Mouse (Mus musculus) right cerebral cortex, postnatal 10 days (tissue): ENCODE data around the gene Gtf2a1.
"Not testable (repeated sequence)": the region's sequence is repeated elsewhere in the genome, so short reads cannot be mapped to it uniquely, and the experiment has no call there.

Experiments
- DNase-seq, 2 experiments: peaks; one replicate each; pipeline ENCODE4 v3.0.0; 2021; ENCODE audit warnings: low spot score in 2 of 2

The Gtf2a1 gene

GRCm38 (mm10) chr12:91581204-91582070, 8.8 kb downstream of the Gtf2a1 start:
- no peak for DNase-seq

GRCm38 (mm10) chr12:91579665-91580064, 10.6 kb downstream of the Gtf2a1 start:
- no peak for DNase-seq

- no peak for DNase-seq
Observed at GRCm38 (mm10) chr12:91571708-91572107, 18.6 kb downstream of the Gtf2a1 start.

- DNase-seq = no peak
Observed at GRCm38 (mm10) chr12:91569255-91569654, 21.0 kb downstream of the Gtf2a1 start.

GRCm38 (mm10) chr12:91567145-91567544, 23.1 kb downstream of the Gtf2a1 start:
- no peak for DNase-seq

GRCm38 (mm10) chr12:91558152-91558551, 32.1 kb downstream of the Gtf2a1 start:
- not testable (repeated sequence) for DNase-seq

GRCm38 (mm10) chr12:91557358-91558005, 32.8 kb downstream of the Gtf2a1 start:
- DNase-seq = not testable (repeated sequence)

- DNase-seq = peak; percentile 91 to 92
Observed at GRCm38 (mm10) chr12:91551773-91552526, 38.3 kb downstream of the Gtf2a1 start.

- no peak for DNase-seq
Observed at GRCm38 (mm10) chr12:91549471-91549870, 40.8 kb downstream of the Gtf2a1 start.

- DNase-seq = no peak
Observed at GRCm38 (mm10) chr12:91540202-91540601, 50.1 kb downstream of the Gtf2a1 start.

GRCm38 (mm10) chr12:91534514-91534913, 55.8 kb downstream of the Gtf2a1 start:
- no peak for DNase-seq

GRCm38 (mm10) chr12:91523626-91524025, 66.7 kb downstream of the Gtf2a1 start:
- no peak for DNase-seq

GRCm38 (mm10) chr12:91517808-91518207, 72.5 kb downstream of the Gtf2a1 start:
- DNase-seq = no peak

- DNase-seq = no peak
Observed at GRCm38 (mm10) chr12:91513980-91514379, 76.3 kb downstream of the Gtf2a1 start.

GRCm38 (mm10) chr12:91511766-91512165, 78.5 kb downstream of the Gtf2a1 start:
- DNase-seq = peak; percentile 27 to 45
